In the genomic region with DNA sequence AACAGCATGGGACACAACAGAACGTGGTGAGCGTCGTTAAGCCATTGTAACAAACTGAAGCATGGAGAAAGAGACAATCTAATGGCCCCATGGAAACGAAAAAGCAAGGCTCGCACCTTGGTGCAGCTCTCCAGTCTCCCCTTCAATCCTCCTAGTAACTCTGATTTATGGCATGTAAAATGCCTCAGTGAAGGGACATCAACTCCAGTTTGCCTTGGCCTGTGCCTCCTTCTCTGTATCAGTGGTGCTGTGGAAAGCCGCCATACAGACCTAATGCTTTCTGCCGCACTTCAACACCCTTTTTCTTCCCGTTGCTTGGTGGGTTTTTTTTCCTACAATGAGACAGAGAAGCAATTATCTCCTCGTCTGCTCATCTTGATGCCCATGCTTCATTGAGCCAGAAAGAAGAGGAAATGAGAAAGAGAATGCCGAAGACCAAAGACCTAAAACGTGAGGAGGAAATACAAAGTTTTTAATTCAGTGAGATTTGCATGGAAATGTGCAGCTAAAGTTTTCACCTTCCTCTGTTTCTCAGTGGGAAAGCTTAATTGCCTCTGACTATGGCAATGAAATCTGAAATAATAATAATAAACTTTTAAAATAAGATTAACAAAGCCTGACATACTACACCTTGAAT, we compare ENCODE assay signal across 22 mouse cellular contexts.
"Had no signal": no experiment of that assay in that cellular context is flagged by ENCODE, and none has a peak within 500 bp of the region (broad histone marks: within the 10 kb centered on the region; RNA-seq: fewer than 3 reads in every experiment).

No protein-coding gene starts in this region.

- H3K4me2 ChIP-seq: limb, embryonic 13.5 days; liver, embryonic 12.5 days; liver, embryonic 15.5 days; lung, embryonic 15.5 days; midbrain, embryonic 13.5 days had no signal

- H3K9ac ChIP-seq: limb, embryonic 13.5 days; liver, embryonic 12.5 days; liver, embryonic 15.5 days; lung, embryonic 15.5 days; midbrain, embryonic 13.5 days had no signal

- ATAC-seq: intestine, postnatal 0 days; liver, embryonic 12.5 days; midbrain, embryonic 13.5 days had no signal

- H3K9me3 ChIP-seq: limb, embryonic 10.5 days; limb, embryonic 13.5 days; liver, embryonic 12.5 days; liver, embryonic 15.5 days; lung, embryonic 15.5 days; megakaryocyte, embryonic 14.5 days; midbrain, embryonic 10.5 days; midbrain, embryonic 13.5 days had no signal

- H3K4me3 ChIP-seq: limb, embryonic 10.5 days; limb, embryonic 13.5 days; liver, embryonic 12.5 days; liver, embryonic 15.5 days; lung, embryonic 15.5 days; megakaryocyte, embryonic 14.5 days; midbrain, embryonic 10.5 days; midbrain, embryonic 13.5 days had no signal

- H3K4me1 ChIP-seq: limb, embryonic 10.5 days; limb, embryonic 13.5 days; liver, embryonic 12.5 days; liver, embryonic 15.5 days; lung, embryonic 15.5 days; megakaryocyte, embryonic 14.5 days; midbrain, embryonic 10.5 days; midbrain, embryonic 13.5 days had no signal

- H3K27me3 ChIP-seq: limb, embryonic 13.5 days; liver, embryonic 12.5 days; liver, embryonic 15.5 days; lung, embryonic 15.5 days; megakaryocyte, embryonic 14.5 days; midbrain, embryonic 13.5 days had no signal

- DNase-seq: kidney, adult 2 months; kidney, postnatal 4 days; liver; lung, adult 18-20 months; lung, postnatal 10 days; lung, postnatal 36 days; right cerebral cortex, adult 18-20 months; right cerebral cortex, postnatal 14 days; right cerebral cortex, postnatal 4 days; thymus, adult 2 months; thymus, postnatal 14 days; thymus, postnatal 4 days had no signal

- H3K27ac ChIP-seq: limb, embryonic 10.5 days; limb, embryonic 13.5 days; liver, embryonic 12.5 days; liver, embryonic 15.5 days; lung, embryonic 15.5 days; midbrain, embryonic 10.5 days; midbrain, embryonic 13.5 days; stomach, postnatal 0 days had no signal

- H3K36me3 ChIP-seq: limb, embryonic 10.5 days; limb, embryonic 13.5 days; liver, embryonic 12.5 days; liver, embryonic 15.5 days; lung, embryonic 15.5 days; midbrain, embryonic 10.5 days; midbrain, embryonic 13.5 days had no signal
